In the genomic region with DNA sequence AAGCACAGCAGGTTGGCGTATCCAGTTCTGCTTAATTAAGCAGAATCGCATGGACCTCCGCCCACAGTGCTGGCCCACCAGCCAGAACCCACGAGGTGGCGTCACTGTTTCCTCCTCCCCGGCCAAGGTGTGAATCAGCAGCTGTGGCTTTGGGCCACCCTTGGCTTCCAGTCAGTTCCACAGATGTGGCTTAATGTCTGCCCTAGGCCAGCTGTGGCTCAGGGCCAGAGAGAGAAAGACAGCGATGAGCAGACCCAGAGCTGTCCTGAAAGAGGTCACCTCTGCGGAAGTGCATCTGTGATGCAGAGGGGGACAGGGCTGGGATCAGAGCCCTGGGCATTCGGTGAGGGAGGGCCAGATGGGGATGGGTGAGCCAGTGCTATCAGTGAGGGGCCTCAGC, we compare ENCODE assay signal across 10 mouse cellular contexts. TPM values are rescaled to one million over a fixed set of nuclear protein-coding genes. Genes with fewer than 3 reads are reported as not detected.
A peak's percentile ranks its signal among the peaks of the same experiment; 100 is the strongest.
DNase-seq lines count a peak whose midpoint lies in the region; ATAC-seq and TF ChIP-seq lines count a peak whose summit lies in the region.
"Had no signal": no experiment of that assay in that cellular context is flagged by ENCODE, and none has a peak within 500 bp of the region (broad histone marks: within the 10 kb centered on the region; RNA-seq: fewer than 3 reads in every experiment).

No protein-coding gene starts in this region.

- DNase-seq in midbrain, embryonic 10.5 days (ENCODE audit: low spot score), result no peak
- no peak for DNase-seq in midbrain, postnatal 0 days (ENCODE audit: low spot score)
- DNase-seq in heart, postnatal 36 days, result peak; percentile 82 to 88
- no peak for DNase-seq in thymus, postnatal 4 days
- no peak for DNase-seq in left cerebral cortex, adult 18-20 months (ENCODE audit: low spot score in 2 of 2)
- no peak for DNase-seq in cerebellum, adult 2 months

- WGBS in midbrain, embryonic 10.5 days, result 66% methylated on average over 9 of the region's 9 CpGs
- WGBS in midbrain, postnatal 0 days, result 47% methylated on average over 9 of the region's 9 CpGs
- WGBS in cerebellum, adult 2 months, result 23% methylated on average over 9 of the region's 9 CpGs

- peaks cover 16% of the 10 kb centered on the region for H3K4me1 ChIP-seq in midbrain, embryonic 10.5 days
- no peaks in the 10 kb centered on the region for H3K4me1 ChIP-seq in midbrain, postnatal 0 days (ENCODE audit: insufficient read depth, low read length)
- peaks cover 6% of the 10 kb centered on the region; the same call in 1 of the 2 replicates for H3K4me1 ChIP-seq in cerebellum, adult 2 months (ENCODE audit: control insufficient read depth, insufficient read depth, low read length)

- ATAC-seq in midbrain, postnatal 0 days (ENCODE audit: low FRiP score), result no peak
- ATAC-seq in common myeloid progenitor, adult 5-6 weeks (replicated peaks; ENCODE audit: low read depth, poor library complexity, severe bottlenecking), result peak; percentile 88
- peak; percentile 24; the same call in 1 of the 2 replicates for ATAC-seq in megakaryocyte-erythroid progenitor cell, adult 5-6 weeks (replicated peaks; ENCODE audit: low FRiP score, low TSS enrichment, poor library complexity, severe bottlenecking)

- no peaks in the 10 kb centered on the region for H3K27me3 ChIP-seq in midbrain, embryonic 10.5 days (ENCODE audit: low read depth, poor library complexity, severe bottlenecking)
- H3K27me3 ChIP-seq in midbrain, postnatal 0 days (ENCODE audit: insufficient read depth, low read length), result no peaks in the 10 kb centered on the region
- no peaks in the 10 kb centered on the region for H3K27me3 ChIP-seq in cerebellum, adult 2 months (ENCODE audit: control insufficient read depth, insufficient read depth, low read length)

- intact Hi-C loops in heart, postnatal 36 days (cut with DNase I), result no loop called here

- H3K36me3 ChIP-seq in midbrain, embryonic 10.5 days, result peaks cover 69% of the 10 kb centered on the region
- H3K36me3 ChIP-seq in midbrain, postnatal 0 days (ENCODE audit: insufficient read depth, low read length), result no peaks in the 10 kb centered on the region; the same call in 1 of the 2 replicates

- TF ChIP-seq POLR2A in cerebellum, adult 2 months (IDR thresholded peaks at IDR 0.05; ENCODE audit: borderline replicate concordance, insufficient read depth, low read length), result no peak

- TF ChIP-seq CTCF in midbrain, postnatal 0 days (IDR thresholded peaks at IDR 0.05), result no peak; the same call in 1 of the 2 replicates
- no peak for TF ChIP-seq CTCF in cerebellum, adult 2 months (IDR thresholded peaks at IDR 0.05; ENCODE audit: borderline replicate concordance, insufficient read depth, low read depth, low read length)

- H3K4me2 ChIP-seq in midbrain, postnatal 0 days (ENCODE audit: low read depth, low read length, poor library complexity, severe bottlenecking), result no peak overlapping the region

- H3K27ac ChIP-seq in midbrain, embryonic 10.5 days (replicated peaks), result peak overlapping the region; percentile 52
- no peak overlapping the region for H3K27ac ChIP-seq in midbrain, postnatal 0 days (ENCODE audit: low read depth, low read length)
- H3K27ac ChIP-seq in cerebellum, adult 2 months (ENCODE audit: insufficient read depth, low read length), result no peak overlapping the region

- no peaks in the 10 kb centered on the region for H3K9me3 ChIP-seq in midbrain, embryonic 10.5 days (replicated peaks)
- no peaks in the 10 kb centered on the region for H3K9me3 ChIP-seq in midbrain, postnatal 0 days (ENCODE audit: low read length)

- H3K9ac ChIP-seq in midbrain, postnatal 0 days (replicated peaks; ENCODE audit: low read length, poor library complexity, severe bottlenecking), result no peak overlapping the region

- H3K4me3 ChIP-seq in midbrain, embryonic 10.5 days, result no peak overlapping the region
- no peak overlapping the region for H3K4me3 ChIP-seq in midbrain, postnatal 0 days (ENCODE audit: low read depth, low read length)
- no peak overlapping the region for H3K4me3 ChIP-seq in cerebellum, adult 2 months (replicated peaks; ENCODE audit: insufficient read depth, low read depth, low read length)

RNA-seq across cellular contexts. Expression of gene Sh3pxd2b, which starts 10.1 kb away (rescaled TPM):
- polyA plus RNA-seq in midbrain, embryonic 10.5 days (2016; fragmentation: Nextera tagmentation; extraction: Ambion mirVana), result 25.7 and 32.7 TPM in 2 replicates
- 46.4 and 47.5 TPM in 2 replicates for total RNA-seq in midbrain, postnatal 0 days (2014; rRNA removed)
- polyA plus RNA-seq in midbrain, postnatal 0 days (2015; fragmentation: Nextera tagmentation; extraction: Ambion mirVana), result 8.6 and 8.7 TPM in 2 replicates
- total RNA-seq in common myeloid progenitor, adult 5-6 weeks (2017), result 2.5 and 3.0 TPM in 2 replicates
- total RNA-seq in heart, postnatal 36 days (2021), result 1 to 10 TPM; 4.5 to 6.0 TPM
- 0.99 and 1.9 TPM in 2 replicates for total RNA-seq in megakaryocyte-erythroid progenitor cell, adult 5-6 weeks (2014; fragmentation: Nextera tagmentation)
- 0.52 and 0.57 TPM in 2 replicates for total RNA-seq in megakaryocyte-erythroid progenitor cell, adult 5-6 weeks (2017)
- total RNA-seq in left cerebral cortex, adult 18-20 months (2021), result 10 to 100 TPM; 12.4 to 14.5 TPM
- 9.1 TPM in 2 replicates for polyA plus RNA-seq in cerebellum, adult 2 months (2012; rRNA removed)

RNA-seq across cellular contexts. Expression of gene Hbq1a, which starts 57.8 kb away (rescaled TPM):
- not detected in 2 replicates for polyA plus RNA-seq in midbrain, embryonic 10.5 days (2016; fragmentation: Nextera tagmentation; extraction: Ambion mirVana)
- total RNA-seq in midbrain, postnatal 0 days (2014; rRNA removed), result 3.2 and 3.6 TPM in 2 replicates
- 2.7 and 2.8 TPM in 2 replicates for polyA plus RNA-seq in midbrain, postnatal 0 days (2015; fragmentation: Nextera tagmentation; extraction: Ambion mirVana)
- not detected in 2 replicates for total RNA-seq in common myeloid progenitor, adult 5-6 weeks (2017)
- under 1 TPM; 0.75 to 0.76 TPM for total RNA-seq in heart, postnatal 36 days (2021)
- total RNA-seq in megakaryocyte-erythroid progenitor cell, adult 5-6 weeks (2014; fragmentation: Nextera tagmentation), result not detected in 2 replicates
- total RNA-seq in megakaryocyte-erythroid progenitor cell, adult 5-6 weeks (2017), result not detected in 2 replicates
- 1 to 10 TPM; 1.3 to 2.5 TPM for total RNA-seq in left cerebral cortex, adult 18-20 months (2021)
- 1.1 TPM in 2 replicates for polyA plus RNA-seq in cerebellum, adult 2 months (2012; rRNA removed)
- total RNA-seq: adrenal gland, adult 18-20 months had no signal
- polyA plus RNA-seq: limb, embryonic 11.5 days had no signal

Comparison
In these comparisons a context has a peak if more than half of its experiments do, and no peak if none do; other contexts are left out.
1. DNase-seq: peak in heart, postnatal 36 days (2 of 2); none in midbrain, embryonic 10.5 days (single experiment), midbrain, postnatal 0 days (single experiment), thymus, postnatal 4 days (single experiment), left cerebral cortex, adult 18-20 months (0 of 2) and cerebellum, adult 2 months (0 of 2).